Mouse (Mus musculus) liver, adult 2 months (tissue): Measurements from ENCODE around the gene Senp6. TPM values are rescaled to one million over a fixed set of nuclear protein-coding genes. Genes with fewer than 3 reads are reported as not detected.
"Not testable (repeated sequence)": the region's sequence is repeated elsewhere in the genome, so short reads cannot be mapped to it uniquely, and the experiment has no call there.

Source experiments
- DNase-seq: peaks from one replicate; pipeline ENCODE4 v3.0.0-alpha.2; 2011; ENCODE audit warnings: low read depth, low spot score; ENCODE audit errors: extremely low read depth
- H3K27ac ChIP-seq: fragments of 200-500 bp; replicated peaks from 2 replicates; pipeline ENCODE4 v1.5.1; 2012; ENCODE audit warnings: low read depth, mild to moderate bottlenecking, control low read depth, inconsistent platforms, low read length; ENCODE audit not compliant: insufficient read depth
- H3K27me3 ChIP-seq: fragments of 200-500 bp; 2 replicates; pipeline ENCODE4 v1.6.1; 2012; ENCODE audit warnings: mild to moderate bottlenecking, moderate library complexity, low read length, inconsistent platforms; ENCODE audit not compliant: control insufficient read depth, insufficient read depth
- H3K36me3 ChIP-seq: fragments of 200-500 bp; 2 replicates; pipeline ENCODE4 v1.6.1; 2012; ENCODE audit warnings: low read length, inconsistent platforms; ENCODE audit not compliant: control insufficient read depth, insufficient read depth
- H3K4me1 ChIP-seq: fragments of 200-500 bp; 2 replicates; pipeline ENCODE4 v1.6.1; 2011; ENCODE audit warnings: low read length; ENCODE audit not compliant: control insufficient read depth, insufficient read depth
- H3K4me3 ChIP-seq: fragments of 200-500 bp; 2 replicates; pipeline ENCODE4 v1.5.1; 2011; ENCODE audit warnings: low read depth, mild to moderate bottlenecking, control low read depth, low read length, moderate library complexity; ENCODE audit not compliant: insufficient read depth
- H3K79me2 ChIP-seq: fragments of 200-500 bp; 2 replicates; pipeline ENCODE4 v1.6.1; 2012; ENCODE audit warnings: inconsistent platforms, mild to moderate bottlenecking, low read length, moderate library complexity; ENCODE audit not compliant: control insufficient read depth, insufficient read depth
- H3K9ac ChIP-seq: fragments of 200-500 bp; 2 replicates; pipeline ENCODE4 v1.6.1; 2012; ENCODE audit warnings: low read depth, mild to moderate bottlenecking, control low read depth, inconsistent platforms, low read length
- CTCF ChIP-seq: fragments of 200-500 bp; IDR thresholded peaks from 2 replicates; pipeline ENCODE4 v1.5.1; 2011; ENCODE audit warnings: low read depth, low read length, control low read depth
- POLR2A ChIP-seq: fragments of 200-500 bp; IDR thresholded peaks from 2 replicates; pipeline ENCODE4 v1.6.1; 2011; ENCODE audit warnings: low read length, control low read depth; ENCODE audit not compliant: insufficient read depth; ENCODE audit errors: extremely low read depth
- WGBS: fragments of 180-500 bp; shearing (Covaris S2); methylation state at CpG from one replicate; pipeline ENCODE4 v1.1.7; 2018; 5-methylcytosine and 5-hydroxymethylcytosine counted together
- polyA plus RNA-seq: library from polyadenylated mRNA; depleted of rRNA; stranded (reverse); fragments of >200 nt; gene quantifications from 2 replicates; pipeline ENCODE4 v1.2.3, GENCODE M21; 2012
- total RNA-seq: library from RNA; depleted of rRNA; stranded (reverse); fragments of >200 nt; gene quantifications from 2 replicates; pipeline ENCODE4 v1.2.3, GENCODE M21; 2014

Gene Senp6
- total and polyA plus RNA-seq, 2 experiments, result 7.8 to 44.8 TPM

GRCm38 (mm10) chr9:80052951-80053350 is 13.8 kb upstream of the Senp6 start:
- Histone ChIP-seq H3K27ac (no peak overlapping the region), H3K36me3 (no peaks in the 10 kb centered on the region), H3K4me3 (no peak overlapping the region), H3K27me3 (no peaks in the 10 kb centered on the region), H3K9ac (no peak overlapping the region), H3K79me2 (no peaks in the 10 kb centered on the region), H3K4me1 (no peaks in the 10 kb centered on the region)
- DNase-seq, result no peak
- 85% methylated on average over 5 of the region's 5 CpGs for WGBS
- no peak for TF ChIP-seq CTCF
- TF ChIP-seq POLR2A, result no peak

GRCm38 (mm10) chr9:80057690-80058089 is 9.0 kb upstream of the Senp6 start:
- H3K79me2 ChIP-seq, result no peaks in the 10 kb centered on the region
- 74% methylated on average over 2 of the region's 2 CpGs for WGBS

GRCm38 (mm10) chr9:80065495-80065894 is 1.2 kb upstream of the Senp6 start:
- WGBS, result 72% methylated on average over 2 of the region's 2 CpGs
- H3K4me3 ChIP-seq, H3K9ac ChIP-seq, H3K27ac ChIP-seq, H3K36me3 ChIP-seq, H3K27me3 ChIP-seq, H3K4me1 ChIP-seq: not testable (repeated sequence)
- H3K79me2 ChIP-seq, result peaks cover 15% of the 10 kb centered on the region; the same call in 1 of the 2 replicates
- DNase-seq, result peak; percentile 75

More at GRCm38 (mm10) chr9:80057690-80058089, 9.0 kb upstream of the Senp6 start:
- Histone ChIP-seq H3K9ac (no peak overlapping the region), H3K4me1 (no peaks in the 10 kb centered on the region), H3K36me3 (no peaks in the 10 kb centered on the region), H3K27me3 (no peaks in the 10 kb centered on the region), H3K4me3 (no peak overlapping the region), H3K27ac (no peak overlapping the region)
- no peak for TF ChIP-seq CTCF
- TF ChIP-seq POLR2A, result no peak
- DNase-seq, result no peak

- TF ChIP-seq CTCF, result 0 out of 2 replicates have a peak, but pooled peaks have one; percentile 7
- no peak for TF ChIP-seq POLR2A
- peak overlapping the region; percentile 87 for H3K27ac ChIP-seq
- DNase-seq, result no peak
- peak overlapping the region; percentile 99 for H3K4me3 ChIP-seq
- H3K79me2 ChIP-seq, result peaks cover 21% of the 10 kb centered on the region
- no peaks in the 10 kb centered on the region for H3K36me3 ChIP-seq
- 1% methylated on average over 87 of the region's 93 CpGs for WGBS
- peaks cover 8% of the 10 kb centered on the region; the same call in 1 of the 2 replicates for H3K4me1 ChIP-seq
- no peaks in the 10 kb centered on the region for H3K27me3 ChIP-seq
- H3K9ac ChIP-seq, result peak overlapping the region; percentile 97
Measured at GRCm38 (mm10) chr9:80067221-80068027, 721 bp downstream of the Senp6 start.

GRCm38 (mm10) chr9:80068028-80068515 is 1.4 kb downstream of the Senp6 start:
- under 1% methylated on average over 18 of the region's 18 CpGs for WGBS
- Histone ChIP-seq H3K36me3 (no peaks in the 10 kb centered on the region), H3K27ac (peak overlapping the region; percentile 87), H3K9ac (peak overlapping the region; percentile 97), H3K27me3 (no peaks in the 10 kb centered on the region), H3K79me2 (peaks cover 26% of the 10 kb centered on the region), H3K4me1 (peaks cover 13% of the 10 kb centered on the region), H3K4me3 (peak overlapping the region; percentile 99)
- TF ChIP-seq POLR2A (no peak), CTCF (no peak)
- DNase-seq, result peak; percentile 43

GRCm38 (mm10) chr9:80068735-80069315 is 2.1 kb downstream of the Senp6 start:
- H3K4me1 ChIP-seq, result peaks cover 17% of the 10 kb centered on the region
- peak; percentile 37 for DNase-seq
- no peak overlapping the region for H3K27ac ChIP-seq
- TF ChIP-seq POLR2A (no peak), CTCF (no peak)
- no peaks in the 10 kb centered on the region for H3K27me3 ChIP-seq
- peaks cover 31% of the 10 kb centered on the region for H3K79me2 ChIP-seq
- H3K36me3 ChIP-seq, result no peaks in the 10 kb centered on the region
- no peak overlapping the region for H3K4me3 ChIP-seq
- WGBS, result 14% methylated on average over 11 of the region's 11 CpGs
- H3K9ac ChIP-seq, result no peak overlapping the region
